Mouse (Mus musculus) fat pad, adult 2 months (tissue): ENCODE results near the gene Npw.

Experiments
- DNase-seq: peaks from one replicate; pipeline ENCODE4 v3.0.0-alpha.2; 2011; ENCODE audit warnings: low read depth, low spot score; ENCODE audit errors: extremely low read depth

Npw gene

GRCm38 (mm10) chr17:24658017-24658758, at the start of gene Npw:
TSS of gene Npw (minus strand) at chr17:24658457.
- DNase-seq = no peak

DNA sequence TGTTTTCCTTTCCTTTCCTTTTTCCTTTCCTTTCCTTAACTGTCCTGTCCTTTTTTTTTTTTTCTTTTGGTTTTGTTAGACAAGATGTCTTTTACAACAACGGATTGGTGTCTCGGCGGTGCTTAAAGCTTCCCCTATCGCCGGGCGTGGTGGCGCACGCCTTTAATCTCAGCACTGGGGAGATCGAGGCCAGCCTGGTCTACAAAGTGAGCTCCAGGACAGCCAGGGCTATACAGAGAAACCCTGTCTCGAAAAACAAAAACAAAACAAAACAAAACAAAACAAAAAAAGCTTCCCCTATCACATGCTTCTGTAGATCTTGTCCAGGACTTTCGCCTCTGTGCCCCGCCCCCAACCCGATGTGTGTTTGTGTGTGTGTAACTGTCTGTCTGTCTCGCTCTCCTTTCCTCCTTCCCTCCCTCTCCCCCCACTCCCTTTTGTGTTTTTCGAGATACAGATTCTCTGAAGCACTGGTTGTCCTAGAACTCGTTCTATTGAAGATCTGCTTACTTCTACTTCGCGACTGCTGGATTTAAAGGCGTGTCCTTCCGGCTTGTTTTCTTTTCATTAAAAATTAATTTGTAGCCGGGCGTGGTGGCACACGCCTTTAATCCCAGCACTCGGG, 49.7 kb upstream of the Npw start:
- no peak for DNase-seq

- DNase-seq = no peak
Measured at GRCm38 (mm10) chr17:24706982-24707800, 48.9 kb upstream of the Npw start, which contains the start of gene Tbl3. TSS of gene Tbl3 (minus strand) at chr17:24707660.

- no peak for DNase-seq
Measured at GRCm38 (mm10) chr17:24705821-24706220, 47.6 kb upstream of the Npw start.

DNA sequence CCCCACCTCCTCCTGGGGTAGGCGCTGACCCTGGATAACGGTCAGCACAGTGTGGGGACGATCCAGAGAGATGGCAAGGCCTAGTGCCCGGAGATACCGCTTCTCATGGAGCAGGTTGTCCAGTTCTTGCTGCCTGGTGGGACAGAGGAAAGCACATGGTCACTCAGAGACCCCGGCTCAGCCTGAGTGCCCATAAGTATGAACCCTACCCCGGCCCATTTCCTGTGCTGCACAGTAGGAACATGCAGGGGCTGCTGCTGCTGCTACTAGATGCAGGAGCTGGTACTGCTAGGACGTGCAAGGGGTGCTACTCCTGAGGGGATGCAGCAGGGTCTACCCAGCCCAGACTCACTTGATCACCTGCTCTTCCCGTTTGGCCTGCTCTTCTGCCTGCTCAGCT, 43.0 kb upstream of the Npw start:
- no peak for DNase-seq

GRCm38 (mm10) chr17:24699473-24699872, 41.2 kb upstream of the Npw start:
- no peak for DNase-seq

- no peak for DNase-seq
Measured at GRCm38 (mm10) chr17:24698715-24699114, 40.5 kb upstream of the Npw start.

- DNase-seq = no peak
Measured at GRCm38 (mm10) chr17:24697985-24698384, 39.7 kb upstream of the Npw start.

GRCm38 (mm10) chr17:24696011-24696697, 37.9 kb upstream of the Npw start, which contains the start of the genes Gfer and Noxo1:
TSS of gene Gfer (minus strand) at chr17:24696156.
TSS of gene Noxo1 (plus strand) at chr17:24696234.
- DNase-seq = no peak

DNA sequence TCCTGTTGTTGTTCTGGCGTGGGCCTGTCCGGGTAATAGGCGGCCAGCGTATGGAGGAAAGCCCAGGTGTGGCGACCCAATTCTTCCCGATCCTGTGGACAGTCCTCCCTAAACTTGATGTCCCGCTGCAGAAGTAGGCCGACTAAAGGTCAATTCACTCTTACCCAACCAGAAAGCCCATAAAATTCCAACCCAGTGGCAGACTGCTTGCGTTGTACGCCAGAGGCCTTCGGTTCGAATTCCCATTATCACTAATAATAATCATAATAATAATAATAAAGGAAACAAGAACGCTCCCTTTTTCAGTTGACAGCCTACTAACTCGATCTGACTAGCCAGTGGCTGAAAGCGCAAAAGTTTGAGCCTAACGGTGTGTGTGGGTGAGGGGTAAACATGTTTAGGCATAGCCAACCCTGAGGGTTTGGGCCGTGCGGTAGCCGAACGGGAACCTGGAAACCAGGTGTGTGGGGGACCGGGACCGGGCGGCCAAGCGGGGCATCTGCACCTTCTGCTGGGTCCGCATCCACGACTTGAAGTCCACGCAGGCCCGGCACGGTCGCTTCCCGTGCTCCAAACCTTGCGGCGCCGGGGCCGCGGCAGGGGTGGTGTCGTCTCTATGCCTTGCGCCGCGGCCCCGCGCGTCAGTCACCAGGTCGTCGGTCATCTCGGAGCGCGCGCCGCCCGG, 37.2 kb upstream of the Npw start:
- DNase-seq = no peak

GRCm38 (mm10) chr17:24692385-24692784, 34.1 kb upstream of the Npw start:
- no peak for DNase-seq

DNA sequence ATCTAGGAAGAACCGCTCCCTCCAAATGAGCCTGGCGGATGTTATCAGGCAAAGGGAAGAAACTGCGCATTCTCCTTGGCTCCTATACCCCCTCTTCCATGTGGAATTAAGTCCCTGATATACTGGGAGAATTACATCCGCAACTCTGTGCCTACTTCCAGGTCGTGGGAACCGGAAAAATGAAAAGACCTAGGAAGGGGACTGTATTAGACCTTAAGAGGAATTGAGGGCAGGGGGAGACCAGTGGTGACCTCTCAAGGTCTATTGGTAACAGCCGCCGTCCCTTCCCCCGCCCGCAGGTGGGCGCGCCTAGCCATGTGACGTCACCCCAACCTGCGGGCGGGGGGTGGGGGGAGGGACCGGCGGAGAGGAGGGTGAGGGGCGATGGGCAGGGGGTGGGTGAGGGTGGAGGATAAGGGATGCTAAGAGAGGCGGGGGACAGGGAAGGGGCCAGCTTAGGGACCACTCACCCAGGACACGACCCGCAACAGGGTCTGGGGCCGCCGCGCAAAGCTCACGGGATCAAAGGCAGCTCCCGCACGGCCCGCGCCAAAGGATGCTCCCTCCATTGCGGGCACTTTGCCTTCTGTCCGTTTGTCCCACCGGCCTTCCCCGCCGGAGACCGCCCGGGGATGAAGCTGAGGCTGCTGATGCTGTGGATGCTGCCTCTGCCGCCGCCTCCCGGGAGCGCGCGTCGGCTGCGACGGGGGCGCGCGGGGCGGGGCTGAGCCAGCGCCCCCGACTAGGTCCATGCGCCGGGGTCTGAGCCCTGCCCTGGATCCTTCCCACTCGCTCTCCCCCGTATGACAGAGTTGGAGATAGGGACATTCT, 31.2 kb upstream of the Npw start, which contains the start of gene Syngr3:
Gene Syngr3, minus strand, starts transcription at position 705 of the 831 bp plus-strand sequence.
- no peak for DNase-seq

GRCm38 (mm10) chr17:24687599-24687998, 29.3 kb upstream of the Npw start:
- no peak for DNase-seq

- no peak for DNase-seq
Measured at GRCm38 (mm10) chr17:24687146-24687595, 28.9 kb upstream of the Npw start.

DNA sequence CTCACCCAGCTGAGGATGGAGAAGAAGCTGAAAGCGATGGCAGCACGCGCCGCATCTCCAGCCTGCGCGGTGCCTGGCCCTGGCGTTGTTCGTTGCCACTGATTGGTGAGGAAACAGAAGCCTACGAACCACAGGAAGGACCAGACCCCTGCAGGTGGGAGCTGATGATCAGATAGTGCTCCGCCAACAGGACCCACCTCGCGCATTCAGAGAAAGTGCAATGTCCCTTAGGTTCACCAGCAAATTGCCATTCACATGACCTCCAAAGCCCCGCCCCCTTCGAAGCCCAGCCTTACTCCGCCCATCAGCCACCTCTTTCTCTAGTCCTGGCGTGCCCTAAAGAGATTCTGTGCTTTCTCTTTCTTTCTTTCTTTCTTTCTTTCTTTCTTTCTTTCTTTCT, 28.3 kb upstream of the Npw start:
- DNase-seq = no peak

DNA sequence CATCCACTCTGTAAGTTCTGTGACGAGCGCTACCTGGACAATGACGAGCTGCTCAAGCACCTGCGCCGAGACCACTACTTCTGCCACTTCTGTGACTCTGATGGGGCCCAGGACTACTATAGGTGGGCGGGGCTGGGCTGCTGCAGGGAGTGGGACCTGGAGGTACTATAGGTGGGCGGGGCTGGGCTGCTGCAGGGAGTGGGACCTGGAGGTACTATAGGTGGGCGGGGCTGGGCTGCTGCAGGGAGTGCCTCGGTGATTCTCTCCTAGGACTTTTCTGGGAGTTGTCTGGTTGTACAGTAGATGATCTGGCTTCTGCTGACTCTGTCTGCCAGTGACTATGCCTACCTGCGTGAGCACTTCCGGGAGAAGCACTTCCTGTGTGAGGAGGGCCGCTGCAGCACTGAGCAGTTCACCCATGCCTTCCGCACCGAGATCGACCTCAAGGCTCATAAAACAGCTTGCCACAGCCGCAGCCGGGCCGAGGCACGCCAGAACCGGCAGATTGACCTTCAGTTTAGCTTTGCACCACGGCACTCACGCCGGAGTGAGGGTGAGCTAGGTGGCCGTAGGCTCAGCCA, 19.3 kb upstream of the Npw start:
- no peak for DNase-seq

- DNase-seq = no peak
Measured at GRCm38 (mm10) chr17:24676877-24677276, 18.6 kb upstream of the Npw start.

GRCm38 (mm10) chr17:24676187-24676586, 17.9 kb upstream of the Npw start:
- no peak for DNase-seq

GRCm38 (mm10) chr17:24674277-24674676, 16.0 kb upstream of the Npw start:
- no peak for DNase-seq
